Mouse (Mus musculus) C2C12 (cell line): Measurements from ENCODE around the gene Auts2. TPM values are rescaled to one million over a fixed set of nuclear protein-coding genes. Genes with fewer than 3 reads are reported as not detected.

ENCODE experiments used
- H3K27me3 ChIP-seq: one replicate; pipeline ENCODE4 v1.6.1; 2011; ENCODE audit not compliant: control insufficient read depth, insufficient read depth, insufficient read length
- H3K36me3 ChIP-seq: one replicate; pipeline ENCODE4 v1.6.1; 2011; ENCODE audit not compliant: control insufficient read depth, insufficient read depth
- H3K4me3 ChIP-seq: one replicate; pipeline ENCODE4 v1.5.1; 2011; ENCODE audit warnings: mild to moderate bottlenecking, control low read depth; ENCODE audit not compliant: poor library complexity, insufficient read depth, severe bottlenecking
- H3K79me2 ChIP-seq: one replicate; pipeline ENCODE4 v1.6.1; 2011; ENCODE audit not compliant: control insufficient read depth, insufficient read depth
- H3K79me3 ChIP-seq: one replicate; pipeline ENCODE4 v1.6.1; 2011; ENCODE audit warnings: low read depth, control low read depth
- H3ac ChIP-seq: one replicate; pipeline ENCODE3; 2011; ENCODE audit warnings: low read depth; ENCODE audit not compliant: control insufficient read depth, insufficient read length
- CEBPB ChIP-seq: IDR thresholded peaks from one replicate; pipeline ENCODE4 v1.6.1; 2011; ENCODE audit warnings: low read depth, mild to moderate bottlenecking, control low read depth, moderate library complexity
- CTCF ChIP-seq: IDR thresholded peaks from one replicate; pipeline ENCODE4 v1.5.1; 2011; ENCODE audit not compliant: control insufficient read depth, insufficient read depth, insufficient read length
- FOSL1 ChIP-seq: IDR thresholded peaks from one replicate; pipeline ENCODE4 v1.8.0; 2011; ENCODE audit warnings: mild to moderate bottlenecking, low read length; ENCODE audit not compliant: poor library complexity, insufficient read depth, severe bottlenecking
- MAX ChIP-seq: IDR thresholded peaks from one replicate; pipeline ENCODE4 v1.6.1; 2011; ENCODE audit warnings: mild to moderate bottlenecking, control low read depth
- MYOD1 ChIP-seq: IDR thresholded peaks from one replicate; pipeline ENCODE4 v1.6.1; 2011; ENCODE audit warnings: low read depth; ENCODE audit not compliant: control insufficient read depth, insufficient read length
- MYOG ChIP-seq: IDR thresholded peaks from one replicate; pipeline ENCODE4 v1.6.1; 2011; ENCODE audit not compliant: control insufficient read depth, insufficient read length; ENCODE audit errors: extremely low read depth
- USF1 ChIP-seq: IDR thresholded peaks from one replicate; pipeline ENCODE4 v1.6.1; 2011; ENCODE audit warnings: low read depth, mild to moderate bottlenecking, control low read depth, moderate library complexity
- polyA plus RNA-seq: library from polyadenylated mRNA; unstranded; fragments of >200 nt; fragmentation: generic; extraction: Trizol; gene quantifications from one replicate; pipeline ENCODE4 v1.2.1, GENCODE M21; 2012; ENCODE audit warnings: missing spikeins

The Auts2 gene
- polyA plus RNA-seq, 1 experiment = 8.4 TPM

GRCm38 (mm10) chr5:131584260-131585135 lies 958.6 kb downstream of the Auts2 start:
- no peaks in the 10 kb centered on the region for H3K27me3 ChIP-seq

GRCm38 (mm10) chr5:131581110-131582050 lies 961.8 kb downstream of the Auts2 start:
- H3K36me3 ChIP-seq = no peaks in the 10 kb centered on the region
- TF ChIP-seq MAX (no peak), CTCF (no peak), MYOG (no peak), MYOD1 (no peak), CEBPB (no peak), FOSL1 (no peak), USF1 (no peak)
- no peaks in the 10 kb centered on the region for H3K27me3 ChIP-seq
- H3K4me3 ChIP-seq = no peak overlapping the region
- H3K79me2 ChIP-seq = no peaks in the 10 kb centered on the region
- H3ac ChIP-seq = no peak overlapping the region
- no peaks in the 10 kb centered on the region for H3K79me3 ChIP-seq

More at GRCm38 (mm10) chr5:131584260-131585135, 958.6 kb downstream of the Auts2 start:
- no peaks in the 10 kb centered on the region for H3K79me3 ChIP-seq
- H3K79me2 ChIP-seq = no peaks in the 10 kb centered on the region
- TF ChIP-seq CEBPB = no peak
- TF ChIP-seq USF1 = no peak
- TF ChIP-seq MYOD1 = no peak
- TF ChIP-seq CTCF = no peak
- no peak for TF ChIP-seq FOSL1
- TF ChIP-seq MYOG = no peak
- TF ChIP-seq MAX = no peak
- H3K36me3 ChIP-seq = no peaks in the 10 kb centered on the region
- H3K4me3 ChIP-seq = no peak overlapping the region
- no peak overlapping the region for H3ac ChIP-seq

DNA sequence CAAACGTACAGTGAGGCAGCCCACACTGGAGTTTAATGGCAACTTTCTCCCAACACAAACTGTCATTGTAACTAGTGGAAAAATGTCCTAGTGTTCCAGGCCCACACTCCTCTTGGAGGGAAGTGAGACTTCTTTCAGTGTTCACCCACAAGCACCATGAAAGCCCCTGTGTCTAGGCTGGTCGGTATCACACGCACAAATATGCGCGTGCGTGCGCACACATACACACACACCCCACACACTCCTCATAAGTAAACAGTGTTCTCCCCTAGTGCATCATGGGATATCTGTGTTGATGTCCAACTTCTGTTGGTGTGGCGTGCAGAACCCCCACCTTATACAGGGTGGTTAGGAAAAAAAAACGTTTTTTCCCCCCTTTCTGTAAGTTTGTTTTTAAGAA lies 964.4 kb downstream of the Auts2 start:
- TF ChIP-seq USF1 (no peak), MYOG (no peak), CTCF (no peak)

GRCm38 (mm10) chr5:131575733-131576265 lies 967.3 kb downstream of the Auts2 start:
- H3ac ChIP-seq = no peak overlapping the region
- TF ChIP-seq FOSL1 (no peak), USF1 (no peak), CEBPB (no peak), MYOG (no peak), CTCF (no peak), MYOD1 (no peak), MAX (no peak)
- no peaks in the 10 kb centered on the region for H3K27me3 ChIP-seq
- H3K79me2 ChIP-seq = no peaks in the 10 kb centered on the region
- no peak overlapping the region for H3K4me3 ChIP-seq
- no peaks in the 10 kb centered on the region for H3K79me3 ChIP-seq
- H3K36me3 ChIP-seq = no peaks in the 10 kb centered on the region

More for the DNA sequence above, 964.4 kb downstream of the Auts2 start:
- H3K79me3 ChIP-seq = no peaks in the 10 kb centered on the region
- no peaks in the 10 kb centered on the region for H3K27me3 ChIP-seq
- H3ac ChIP-seq = no peak overlapping the region
- H3K79me2 ChIP-seq = no peaks in the 10 kb centered on the region
- no peak overlapping the region for H3K4me3 ChIP-seq
- no peaks in the 10 kb centered on the region for H3K36me3 ChIP-seq

- TF ChIP-seq FOSL1 (no peak), MYOG (no peak), USF1 (no peak), CTCF (no peak), CEBPB (no peak), MYOD1 (no peak), MAX (no peak)
- Histone ChIP-seq H3K27me3 (no peaks in the 10 kb centered on the region), H3K79me2 (no peaks in the 10 kb centered on the region), H3K36me3 (no peaks in the 10 kb centered on the region), H3K4me3 (no peak overlapping the region), H3ac (no peak overlapping the region), H3K79me3 (no peaks in the 10 kb centered on the region)
These were observed 968.0 kb downstream of the Auts2 start for GRCm38 (mm10) chr5:131575086-131575514.
